Mouse (Mus musculus) kidney, adult 2 months (tissue): ENCODE results near the gene Pik3ap1.

Experiments used
- CTCF ChIP-seq: fragments of 200-500 bp; conservative IDR thresholded peaks from 2 replicates; pipeline ENCODE4 v1.5.1; 2011; ENCODE audit warnings: low read depth, mild to moderate bottlenecking, control low read depth, low read length, moderate library complexity, mixed read lengths; ENCODE audit not compliant: insufficient read depth, insufficient read length
- POLR2A ChIP-seq: fragments of 200-500 bp; IDR thresholded peaks from one replicate; pipeline ENCODE4 v1.6.1; 2011; ENCODE audit warnings: low read depth, low read length, control low read depth

DNA sequence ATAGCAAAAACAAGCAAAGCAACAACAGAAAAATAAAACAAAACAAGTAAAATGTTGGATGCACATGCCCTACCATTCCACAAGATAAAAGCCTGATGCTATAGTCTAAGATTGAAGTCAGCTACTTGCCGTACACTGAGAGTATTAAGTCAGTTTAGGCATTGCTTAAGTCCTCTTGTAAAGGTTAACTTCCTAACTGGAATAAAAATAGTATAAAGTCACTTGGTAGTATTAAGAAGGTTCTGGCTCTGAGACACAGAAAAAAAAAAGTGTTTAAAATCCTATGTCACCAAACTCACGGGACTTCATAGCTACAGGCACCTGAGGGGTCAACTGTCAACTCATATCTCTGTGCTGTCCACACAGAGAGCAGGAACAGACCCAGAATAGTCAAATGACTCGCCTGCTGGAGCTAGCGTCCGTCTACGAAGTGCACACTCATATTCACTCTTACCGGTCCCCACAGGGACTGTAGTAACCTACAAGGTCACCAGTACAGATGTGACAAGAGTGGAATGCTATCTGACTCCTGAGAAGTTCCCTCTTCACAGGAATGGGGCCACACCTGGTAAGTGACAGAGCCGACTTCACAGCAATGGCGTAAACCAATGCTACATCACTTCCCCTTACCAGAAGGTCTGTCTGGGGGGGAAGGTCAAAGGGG, 17.9 kb downstream of the Pik3ap1 start:
- no peak for TF ChIP-seq CTCF
- TF ChIP-seq POLR2A: no peak
